Mouse (Mus musculus) activated CD4-positive, CD25-positive, alpha-beta regulatory T cell, adult 4 months (primary cell): ENCODE data around the gene Lgals3bp. TPM values are rescaled to one million over a fixed set of nuclear protein-coding genes. Genes with fewer than 3 reads are reported as not detected.
A peak's percentile ranks its signal among the peaks of the same experiment; 100 is the strongest.

Source experiments
- ATAC-seq: one replicate; pipeline ENCODE4 v1.8.0; 2017
- polyA plus RNA-seq, 2 experiments: library from polyadenylated mRNA; unstranded; fragments of 100-300 nt; shearing (Covaris generic); gene quantifications; one replicate each; pipeline ENCODE4 v1.2.1; 2017

The Lgals3bp gene
- polyA plus RNA-seq, 2 experiments from 2014 or later: 98.4 to 147 TPM

- ATAC-seq: peak; percentile 71
These were observed 41.0 kb downstream of the Lgals3bp start for GRCm38 (mm10) chr11:118360907-118361341.

GRCm38 (mm10) chr11:118360491-118360890 lies 41.4 kb downstream of the Lgals3bp start:
- ATAC-seq: no peak

GRCm38 (mm10) chr11:118355640-118356039 lies 46.3 kb downstream of the Lgals3bp start, which contains the start of gene Timp2:
Timp2 (minus strand) TSS chr11:118355740.
- no peak for ATAC-seq

GRCm38 (mm10) chr11:118355205-118355604 lies 46.7 kb downstream of the Lgals3bp start:
- peak; percentile 91 for ATAC-seq

- ATAC-seq: peak; percentile 40
These were observed 47.2 kb downstream of the Lgals3bp start for GRCm38 (mm10) chr11:118354636-118355191.

- ATAC-seq: no peak
These were observed 52.4 kb downstream of the Lgals3bp start for GRCm38 (mm10) chr11:118349494-118349893.

GRCm38 (mm10) chr11:118348877-118349276 lies 53.0 kb downstream of the Lgals3bp start:
- peak; percentile 89 for ATAC-seq

GRCm38 (mm10) chr11:118348419-118348818 lies 53.5 kb downstream of the Lgals3bp start:
- ATAC-seq: peak; percentile 54

- no peak for ATAC-seq
These were observed 54.0 kb downstream of the Lgals3bp start for GRCm38 (mm10) chr11:118347911-118348310.

GRCm38 (mm10) chr11:118347391-118347790 lies 54.5 kb downstream of the Lgals3bp start:
- no peak for ATAC-seq

- no peak for ATAC-seq
These were observed 55.3 kb downstream of the Lgals3bp start for GRCm38 (mm10) chr11:118346395-118347096.

- no peak for ATAC-seq
These were observed 56.2 kb downstream of the Lgals3bp start for GRCm38 (mm10) chr11:118345693-118346092.

- ATAC-seq: no peak
These were observed 58.3 kb downstream of the Lgals3bp start for GRCm38 (mm10) chr11:118343629-118344028.

Other genes starting within 250 kb of the Lgals3bp start
- 10 to 100 TPM; 50.1 to 73.2 TPM for gene Cyth1, start 153.5 kb downstream of the Lgals3bp start, polyA plus RNA-seq
- gene Usp36, start 111.8 kb downstream of the Lgals3bp start, polyA plus RNA-seq: 10 to 100 TPM; 15.6 to 15.8 TPM
- under 1 TPM; 0.24 to 0.45 TPM for gene Cep295nl, start 59.6 kb downstream of the Lgals3bp start, polyA plus RNA-seq
- gene Timp2, start 46.4 kb downstream of the Lgals3bp start, polyA plus RNA-seq: 10 to 100 TPM; 10.2 to 11.2 TPM
- gene Cant1, start 17.0 kb upstream of the Lgals3bp start, polyA plus RNA-seq: 10 to 100 TPM; 21.3 to 23.3 TPM
- not detected for gene C1qtnf1, start 26.1 kb upstream of the Lgals3bp start, polyA plus RNA-seq
- 1 to 10 TPM in 1 of 2 experiments, under 1 TPM in 1; 0.90 to 2.5 TPM for gene Engase, start 74.7 kb upstream of the Lgals3bp start, polyA plus RNA-seq